ENCODE assay signal across 1 mouse cellular context in the genomic region with DNA sequence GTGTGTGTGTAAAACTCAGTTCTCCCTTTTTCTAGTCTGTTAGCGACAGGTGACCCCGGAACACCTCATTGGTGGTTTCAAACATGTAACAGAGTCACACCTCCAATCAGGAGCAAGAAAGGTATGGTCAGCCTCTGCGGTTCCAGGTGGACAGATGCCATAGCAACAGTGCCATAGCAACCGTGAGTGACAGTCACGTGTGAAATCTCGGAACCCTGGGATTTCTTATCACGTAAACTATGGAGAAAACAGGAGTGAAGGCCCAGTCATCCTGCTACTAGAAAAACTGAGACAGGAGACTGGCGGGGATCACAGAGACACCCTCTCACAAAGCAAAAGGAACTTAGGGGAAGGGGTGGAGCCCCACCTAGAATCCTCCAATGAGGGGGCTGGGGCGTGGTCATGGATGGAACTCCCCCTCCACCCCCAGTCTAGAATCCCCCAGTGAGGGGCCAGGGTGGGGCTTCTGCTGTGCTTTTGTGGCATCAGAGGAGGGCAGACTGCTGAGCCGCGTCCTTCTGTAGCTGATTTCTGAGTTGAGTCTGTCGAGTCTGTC.
A peak's percentile ranks its signal among the peaks of the same experiment; 100 is the strongest.
TF ChIP-seq lines count a peak whose summit lies in the region.

No protein-coding gene starts in this region.

TF ChIP-seq in CH12.LX, 34 proteins besides CTCF, POLR2A, EP300 and RAD21 (continued from another document):
- TF ChIP-seq NELFE (IDR thresholded peaks at IDR 0.05; ENCODE audit: low read depth, low read length) = no peak
- TF ChIP-seq ETS1 (conservative IDR thresholded peaks at IDR 0.05; ENCODE audit: low read depth, low read length) = no peak; the same call in none of the 2 replicates
- peak; percentile 49 for TF ChIP-seq USF2 (conservative IDR thresholded peaks at IDR 0.05; ENCODE audit: low read depth, low read length)
- no peak for TF ChIP-seq KAT2A (IDR thresholded peaks at IDR 0.05; ENCODE audit: insufficient replicate concordance, low read length)
- TF ChIP-seq TCF12 (IDR thresholded peaks at IDR 0.05; ENCODE audit: low read depth, low read length) = 0 out of 2 replicates have a peak, but pooled peaks have one; percentile 24
- TF ChIP-seq SIN3A (IDR thresholded peaks at IDR 0.05; ENCODE audit: low read length) = peak; percentile 30; the same call in 1 of the 2 replicates
- no peak for TF ChIP-seq UBTF (IDR thresholded peaks at IDR 0.05; ENCODE audit: low read depth, low read length)
- no peak; the same call in 1 of the 2 replicates for TF ChIP-seq MAX (IDR thresholded peaks at IDR 0.05; ENCODE audit: low read length)
- peak; percentile 93 for TF ChIP-seq BHLHE40 (IDR thresholded peaks at IDR 0.05; ENCODE audit: low read depth, low read length)
- no peak for TF ChIP-seq POLR2AphosphoS2 (IDR thresholded peaks at IDR 0.05; ENCODE audit: low read depth, low read length)
- TF ChIP-seq MEF2A (IDR thresholded peaks at IDR 0.05; ENCODE audit: borderline replicate concordance, low read depth, low read length) = no peak
- no peak for TF ChIP-seq HCFC1 (IDR thresholded peaks at IDR 0.05; ENCODE audit: low read depth, low read length)
- no peak for TF ChIP-seq CHD1 (IDR thresholded peaks at IDR 0.05; ENCODE audit: low read depth, low read length)
- TF ChIP-seq MXI1 (IDR thresholded peaks at IDR 0.05; ENCODE audit: low read depth, low read length) = peak; percentile 97
- TF ChIP-seq IRF4 (IDR thresholded peaks at IDR 0.05; ENCODE audit: low read depth, low read length) = no peak; the same call in 1 of the 2 replicates
- TF ChIP-seq ZMIZ1 (IDR thresholded peaks at IDR 0.05; ENCODE audit: low read depth, low read length) = no peak
- TF ChIP-seq JUND (conservative IDR thresholded peaks at IDR 0.05; ENCODE audit: low read depth, low read length) = no peak
- no peak for TF ChIP-seq ELF1 (IDR thresholded peaks at IDR 0.05; ENCODE audit: low read depth, low read length)
- no peak for TF ChIP-seq RCOR1 (conservative IDR thresholded peaks at IDR 0.05; ENCODE audit: low read depth, low read length)
- TF ChIP-seq ZNF384 (IDR thresholded peaks at IDR 0.05; ENCODE audit: low read depth, low read length) = no peak
- peak; percentile 98 for TF ChIP-seq CHD2 (IDR thresholded peaks at IDR 0.05; ENCODE audit: low read length)
- TF ChIP-seq MAZ (IDR thresholded peaks at IDR 0.05; ENCODE audit: low read depth, low read length) = peak; percentile 81; the same call in 1 of the 2 replicates
- no peak for TF ChIP-seq MAFK (IDR thresholded peaks at IDR 0.05; ENCODE audit: insufficient replicate concordance, low read length)
- no peak for TF ChIP-seq ZKSCAN1 (IDR thresholded peaks at IDR 0.05; ENCODE audit: borderline replicate concordance, low read depth, low read length)
- no peak for TF ChIP-seq NRF1 (IDR thresholded peaks at IDR 0.05; ENCODE audit: low read depth, low read length)
- TF ChIP-seq JUN (IDR thresholded peaks at IDR 0.05; ENCODE audit: insufficient read depth, low read depth, low read length) = no peak
